Mouse (Mus musculus) G1E (cell line): ENCODE results near the gene Cfap73. TPM values are rescaled to one million over a fixed set of nuclear protein-coding genes. Genes with fewer than 3 reads are reported as not detected.

ENCODE experiments used
- ATAC-seq: 2 replicates; pipeline ENCODE4 v1.8.0; 2016; ENCODE audit warnings: mild to moderate bottlenecking; ENCODE audit not compliant: insufficient number of reproducible peaks, poor library complexity, low FRiP score, severe bottlenecking; ENCODE audit errors: extremely low read depth
- DNase-seq: peaks from one replicate; pipeline ENCODE4 v3.0.0; 2012; ENCODE audit warnings: low spot score
- H3K27me3 ChIP-seq: 2 replicates; pipeline ENCODE4 v1.6.1; 2012; ENCODE audit warnings: mild to moderate bottlenecking, low read length, inconsistent platforms; ENCODE audit not compliant: insufficient read depth
- H3K36me3 ChIP-seq: replicated peaks from 2 replicates; pipeline ENCODE3; 2012; ENCODE audit warnings: mild to moderate bottlenecking, inconsistent platforms
- H3K4me1 ChIP-seq: 2 replicates; pipeline ENCODE4 v1.6.1; 2012; ENCODE audit warnings: low read depth, low read length, inconsistent platforms, mixed read lengths; ENCODE audit not compliant: insufficient read depth
- H3K4me3 ChIP-seq: 2 replicates; pipeline ENCODE4 v1.5.1; 2012; ENCODE audit warnings: low read depth, mild to moderate bottlenecking, inconsistent platforms, low read length, moderate library complexity, mixed read lengths
- H3K9me3 ChIP-seq: replicated peaks from 2 replicates; pipeline ENCODE4 v1.6.1; 2012; ENCODE audit warnings: inconsistent platforms
- CTCF ChIP-seq: IDR thresholded peaks from 2 replicates; pipeline ENCODE4 v1.5.1; 2012; ENCODE audit warnings: low read depth, low read length, inconsistent platforms, mixed read lengths
- GATA1 ChIP-seq: IDR thresholded peaks from 2 replicates; pipeline ENCODE4 v1.6.1; 2012; ENCODE audit warnings: borderline replicate concordance, low read length, inconsistent platforms, mixed read lengths
- GATA2 ChIP-seq: IDR thresholded peaks from 2 replicates; pipeline ENCODE4 v1.6.1; 2012; ENCODE audit warnings: low read depth, low read length, inconsistent platforms, borderline replicate concordance
- POLR2AphosphoS5 ChIP-seq: IDR thresholded peaks from 2 replicates; pipeline ENCODE4 v1.6.1; 2012; ENCODE audit warnings: low read depth, low read length, inconsistent platforms; ENCODE audit not compliant: insufficient replicate concordance
- TAL1 ChIP-seq: conservative IDR thresholded peaks from 2 replicates; pipeline ENCODE4 v1.6.1; 2012; ENCODE audit warnings: low read depth, low read length, inconsistent platforms, mixed read lengths
- polyA plus RNA-seq: library from polyadenylated mRNA; stranded (reverse); fragments of >175 nt; gene quantifications from 2 replicates; pipeline ENCODE4 v1.2.3, GENCODE M21; 2012
- total RNA-seq, 2 experiments: library from RNA; stranded (forward) in 1 of 2; stranded (reverse) in 1 of 2; fragments of 200-1000 nt in 1 of 2; fragments of >200 nt in 1 of 2; fragmentation: Nextera tagmentation in 1 of 2; gene quantifications; 2 replicates each; pipeline ENCODE4 v1.2.3; 2014 to 2017

Cfap73 gene
- total and polyA plus RNA-seq, 3 experiments, result not detected

- no peak for DNase-seq
- Histone ChIP-seq H3K9me3 (peaks cover 6% of the 10 kb centered on the region), H3K36me3 (no peaks in the 10 kb centered on the region), H3K27me3 (peaks cover 36% of the 10 kb centered on the region), H3K4me1 (peaks cover 31% of the 10 kb centered on the region), H3K4me3 (no peak overlapping the region; the same call in 1 of the 2 replicates)
- ATAC-seq, result no peak
- no peak for TF ChIP-seq CTCF
- no peak for TF ChIP-seq TAL1
- TF ChIP-seq GATA1, result no peak
- TF ChIP-seq GATA2, result no peak
- peak; percentile 87; the same call in 1 of the 2 replicates for TF ChIP-seq POLR2AphosphoS5
These were observed 6.1 kb upstream of the Cfap73 start for GRCm38 (mm10) chr5:120640094-120640493.

- Histone ChIP-seq H3K4me3 (no peak overlapping the region), H3K36me3 (no peaks in the 10 kb centered on the region), H3K9me3 (peaks cover 16% of the 10 kb centered on the region), H3K4me1 (peaks cover 13% of the 10 kb centered on the region), H3K27me3 (peaks cover 46% of the 10 kb centered on the region)
- ATAC-seq, result no peak
- no peak for DNase-seq
- TF ChIP-seq GATA1 (no peak), TAL1 (no peak), POLR2AphosphoS5 (no peak), CTCF (no peak), GATA2 (no peak)
These were observed 1.6 kb upstream of the Cfap73 start for GRCm38 (mm10) chr5:120635633-120636032.

- Histone ChIP-seq H3K27me3 (peaks cover 44% of the 10 kb centered on the region), H3K4me3 (no peak overlapping the region), H3K9me3 (peaks cover 12% of the 10 kb centered on the region), H3K36me3 (peaks cover 4% of the 10 kb centered on the region), H3K4me1 (peaks cover 13% of the 10 kb centered on the region)
- TF ChIP-seq POLR2AphosphoS5 (no peak), TAL1 (no peak), GATA1 (no peak), GATA2 (no peak), CTCF (no peak)
- no peak for DNase-seq
- ATAC-seq, result no peak
These were observed 825 bp upstream of the Cfap73 start for GRCm38 (mm10) chr5:120634860-120635259.

GRCm38 (mm10) chr5:120631892-120632291, 2.1 kb downstream of the Cfap73 start:
- TF ChIP-seq CTCF (0 out of 2 replicates have a peak, but pooled peaks have one; percentile 20), GATA2 (no peak)
- H3K9me3 ChIP-seq, result peaks cover 12% of the 10 kb centered on the region
- peaks cover 30% of the 10 kb centered on the region for H3K36me3 ChIP-seq
- H3K4me3 ChIP-seq, result no peak overlapping the region
- H3K4me1 ChIP-seq, result peaks cover 32% of the 10 kb centered on the region
- H3K27me3 ChIP-seq, result peaks cover 34% of the 10 kb centered on the region
- ATAC-seq (no peak), DNase-seq (no peak)

- peaks cover 36% of the 10 kb centered on the region for H3K4me1 ChIP-seq
- DNase-seq (no peak), ATAC-seq (no peak)
- peaks cover 31% of the 10 kb centered on the region for H3K27me3 ChIP-seq
- peaks cover 12% of the 10 kb centered on the region for H3K9me3 ChIP-seq
- no peak overlapping the region for H3K4me3 ChIP-seq
- no peak for TF ChIP-seq TAL1
- TF ChIP-seq POLR2AphosphoS5, result no peak
- TF ChIP-seq GATA1, result no peak
- no peak for TF ChIP-seq GATA2
- no peak for TF ChIP-seq CTCF
- peaks cover 37% of the 10 kb centered on the region for H3K36me3 ChIP-seq
These were observed 2.9 kb downstream of the Cfap73 start for GRCm38 (mm10) chr5:120631128-120631527.

GRCm38 (mm10) chr5:120628624-120629023, 5.4 kb downstream of the Cfap73 start:
- peaks cover 37% of the 10 kb centered on the region for H3K4me1 ChIP-seq
- no peak for DNase-seq
- H3K9me3 ChIP-seq, result peaks cover 10% of the 10 kb centered on the region
- no peak overlapping the region for H3K4me3 ChIP-seq
- H3K36me3 ChIP-seq, result peaks cover 62% of the 10 kb centered on the region
- no peak for ATAC-seq
- H3K27me3 ChIP-seq, result peaks cover 11% of the 10 kb centered on the region; the same call in 1 of the 2 replicates
- TF ChIP-seq GATA2 (no peak), GATA1 (no peak), POLR2AphosphoS5 (no peak), TAL1 (no peak)
